Mouse (Mus musculus) neutrophil, adult 83 days (primary cell): ENCODE results near the gene Specc1. TPM values are rescaled to one million over a fixed set of nuclear protein-coding genes. Genes with fewer than 3 reads are reported as not detected.

Source experiments
- total RNA-seq, 2 experiments: library from RNA; stranded (reverse); gene quantifications; one replicate each; pipeline ENCODE4 v1.2.4; 2023

Specc1 gene
- total RNA-seq = 10 to 100 TPM; 25.8 to 26.5 TPM

GRCm38 (mm10) chr11:61956572-61957295 lies at the start of gene Specc1:
Gene Specc1 (plus strand): TSS chr11:61956763.

GRCm38 (mm10) chr11:61930098-61930517 lies 26.5 kb upstream of the Specc1 start, which contains the start of gene Akap10:
Gene Akap10 (minus strand): TSS chr11:61930252.

GRCm38 (mm10) chr11:62248401-62249244 lies 292.1 kb downstream of the Specc1 start, which contains the start of gene Adora2b:
Gene Adora2b (plus strand): TSS chr11:62248984.

Other genes starting within 250 kb of the Specc1 start
- not detected for gene Slc5a10, start 235.9 kb upstream of the Specc1 start, total RNA-seq
- gene Prpsap2, start 194.7 kb upstream of the Specc1 start, total RNA-seq = 10 to 100 TPM; 16.8 to 17.9 TPM
- 10 to 100 TPM; 19.3 to 21.6 TPM for gene Ulk2, start 101.7 kb upstream of the Specc1 start, total RNA-seq
- 10 to 100 TPM; 36.6 to 47.2 TPM for gene Akap10, start 26.5 kb upstream of the Specc1 start, total RNA-seq